ENCODE assay signal across 21 mouse cellular contexts in genomic region chr11:52820336-52820905, GRCm38 (mm10). TPM values are rescaled to one million over a fixed set of nuclear protein-coding genes. Genes with fewer than 3 reads are reported as not detected.
DNase-seq lines count a peak whose midpoint lies in the region; ATAC-seq lines count a peak whose summit lies in the region.
"Had no signal": no experiment of that assay in that cellular context is flagged by ENCODE, and none has a peak within 500 bp of the region (broad histone marks: within the 10 kb centered on the region; RNA-seq: fewer than 3 reads in every experiment).

No protein-coding gene starts in this region.

- H3K9me3 ChIP-seq in heart, embryonic 10.5 days, result 0 out of 2 replicates have a peak, but pooled peaks cover 2% of the 10 kb centered on the region
- H3K9me3 ChIP-seq in neural tube, embryonic 15.5 days (replicated peaks), result no peaks in the 10 kb centered on the region
- H3K9me3 ChIP-seq in embryonic facial prominence, embryonic 10.5 days, result no peaks in the 10 kb centered on the region
- H3K9me3 ChIP-seq: limb, embryonic 12.5 days had no signal

- DNase-seq in heart, embryonic 10.5 days (ENCODE audit: low spot score), result peak; percentile 74
- DNase-seq in heart, postnatal 25 days (ENCODE audit: low spot score), result no peak
- peak; percentile 14 for DNase-seq in neural tube, embryonic 10.5 days (ENCODE audit: extremely low spot score, low spot score)
- peak; percentile 60 for DNase-seq in embryonic facial prominence, embryonic 10.5 days (ENCODE audit: low spot score)
- no peak for DNase-seq in adrenal gland, postnatal 4 days (ENCODE audit: low spot score in 2 of 2)
- DNase-seq in cerebellum, postnatal 14 days, result no peak
- DNase-seq in kidney, postnatal 25 days, result no peak
- DNase-seq: cerebellum, adult 11-12 months; gastrocnemius, postnatal 25 days; heart, postnatal 14 days; kidney, adult 11 months; kidney, postnatal 10 days had no signal

- intact Hi-C loops in heart, postnatal 25 days (cut with DNase I), result no loop called here

- no peak for ATAC-seq in neural tube, embryonic 15.5 days (ENCODE audit: low FRiP score)
- ATAC-seq: hindbrain, embryonic 16.5 days; lung, postnatal 0 days; Patski had no signal

- H3K4me2 ChIP-seq in neural tube, embryonic 15.5 days, result no peak overlapping the region
- H3K4me2 ChIP-seq: limb, embryonic 12.5 days; midbrain, embryonic 12.5 days had no signal

- H3K27me3 ChIP-seq in heart, embryonic 10.5 days (ENCODE audit: insufficient read depth, poor library complexity, severe bottlenecking), result no peaks in the 10 kb centered on the region
- H3K27me3 ChIP-seq in neural tube, embryonic 15.5 days (replicated peaks), result no peaks in the 10 kb centered on the region
- H3K27me3 ChIP-seq in embryonic facial prominence, embryonic 10.5 days (replicated peaks; ENCODE audit: low read depth, poor library complexity, severe bottlenecking), result no peaks in the 10 kb centered on the region
- H3K27me3 ChIP-seq: limb, embryonic 12.5 days; midbrain, embryonic 12.5 days had no signal

- H3K36me3 ChIP-seq in heart, embryonic 10.5 days, result no peaks in the 10 kb centered on the region
- H3K36me3 ChIP-seq in neural tube, embryonic 15.5 days, result no peaks in the 10 kb centered on the region
- H3K36me3 ChIP-seq in embryonic facial prominence, embryonic 10.5 days (replicated peaks), result no peaks in the 10 kb centered on the region
- H3K36me3 ChIP-seq: limb, embryonic 12.5 days; midbrain, embryonic 12.5 days had no signal

- H3K9ac ChIP-seq in neural tube, embryonic 15.5 days (replicated peaks), result no peak overlapping the region
- H3K9ac ChIP-seq: limb, embryonic 12.5 days; liver, embryonic 14.5 days; midbrain, embryonic 12.5 days had no signal

- no peak overlapping the region for H3K27ac ChIP-seq in heart, embryonic 10.5 days
- H3K27ac ChIP-seq in neural tube, embryonic 15.5 days (replicated peaks), result no peak overlapping the region
- H3K27ac ChIP-seq in embryonic facial prominence, embryonic 10.5 days (replicated peaks), result no peak overlapping the region
- H3K27ac ChIP-seq: left cerebral cortex, adult 2 months; limb, embryonic 12.5 days; liver, embryonic 14.5 days; midbrain, embryonic 12.5 days had no signal

- peaks cover 7% of the 10 kb centered on the region for H3K4me1 ChIP-seq in heart, embryonic 10.5 days
- H3K4me1 ChIP-seq in neural tube, embryonic 15.5 days, result no peaks in the 10 kb centered on the region
- peaks cover 13% of the 10 kb centered on the region for H3K4me1 ChIP-seq in embryonic facial prominence, embryonic 10.5 days
- H3K4me1 ChIP-seq: limb, embryonic 12.5 days had no signal

- no peak overlapping the region for H3K4me3 ChIP-seq in heart, embryonic 10.5 days
- H3K4me3 ChIP-seq in neural tube, embryonic 15.5 days (replicated peaks), result no peak overlapping the region
- no peak overlapping the region for H3K4me3 ChIP-seq in embryonic facial prominence, embryonic 10.5 days
- H3K4me3 ChIP-seq: left cerebral cortex, adult 2 months; limb, embryonic 12.5 days; midbrain, embryonic 12.5 days; myocyte had no signal

- WGBS in heart, embryonic 10.5 days, result 8% methylated on average over 2 of the region's 2 CpGs
- WGBS in neural tube, embryonic 15.5 days, result 12% methylated on average over 2 of the region's 2 CpGs
- WGBS in embryonic facial prominence, embryonic 10.5 days, result 6% methylated on average over 2 of the region's 2 CpGs

RNA-seq across cellular contexts. Expression of gene Fstl4, which starts 56.0 kb away (rescaled TPM):
- 7.3 and 15.0 TPM in 2 replicates for polyA plus RNA-seq in heart, embryonic 10.5 days (2016; fragmentation: Nextera tagmentation; extraction: Ambion mirVana)
- 1 to 10 TPM; 1.8 to 2.6 TPM for total RNA-seq in heart, postnatal 25 days (2021)
- polyA plus RNA-seq in neural tube, embryonic 15.5 days (2015; fragmentation: Nextera tagmentation; extraction: Ambion mirVana), result 15.9 and 16.5 TPM in 2 replicates
- 1.2 and 1.3 TPM in 2 replicates for polyA plus RNA-seq in embryonic facial prominence, embryonic 10.5 days (2016; fragmentation: Nextera tagmentation; extraction: Ambion mirVana)
- total RNA-seq in adrenal gland, postnatal 4 days (2021), result 1 to 10 TPM; 1.0 to 1.4 TPM
- polyA plus RNA-seq: myocyte, Patski had no signal

Comparison
In these comparisons a context has a peak if more than half of its experiments do, and no peak if none do; other contexts are left out.
1. DNase-seq: peak in heart, embryonic 10.5 days (single experiment), neural tube, embryonic 10.5 days (single experiment) and embryonic facial prominence, embryonic 10.5 days (single experiment); none in heart, postnatal 25 days (single experiment), adrenal gland, postnatal 4 days (0 of 2), cerebellum, postnatal 14 days (0 of 2) and kidney, postnatal 25 days (0 of 2).